Mouse (Mus musculus): ENCODE results near the gene Gm11757.
"Not testable (repeated sequence)": the region's sequence is repeated elsewhere in the genome, so short reads cannot be mapped to it uniquely, and the experiment has no call there.

Gene Gm11757

DNA sequence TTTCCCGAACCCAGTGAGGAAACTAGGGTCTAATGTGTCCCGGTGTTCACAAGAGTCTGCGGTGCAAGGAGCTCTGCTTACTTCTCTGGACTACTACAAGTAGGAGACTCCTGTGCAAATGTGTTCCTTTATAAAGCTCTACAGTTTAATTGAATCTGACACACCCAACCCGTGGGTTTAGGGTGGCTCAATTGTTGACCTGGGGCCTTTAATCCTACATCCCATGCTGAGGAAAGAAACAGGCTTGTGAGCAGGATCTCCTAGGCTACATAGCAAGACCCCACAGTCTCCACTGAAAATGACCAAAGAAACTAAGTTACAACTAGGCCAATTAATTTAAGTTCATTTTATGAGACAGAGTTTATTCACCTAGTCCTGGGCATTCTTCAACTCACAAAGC is at the start of gene Gm11757:
Gene Gm11757 (minus strand): TSS at position 101 of the 400 bp plus-strand sequence.
- not testable (repeated sequence) for DNase-seq

DNA sequence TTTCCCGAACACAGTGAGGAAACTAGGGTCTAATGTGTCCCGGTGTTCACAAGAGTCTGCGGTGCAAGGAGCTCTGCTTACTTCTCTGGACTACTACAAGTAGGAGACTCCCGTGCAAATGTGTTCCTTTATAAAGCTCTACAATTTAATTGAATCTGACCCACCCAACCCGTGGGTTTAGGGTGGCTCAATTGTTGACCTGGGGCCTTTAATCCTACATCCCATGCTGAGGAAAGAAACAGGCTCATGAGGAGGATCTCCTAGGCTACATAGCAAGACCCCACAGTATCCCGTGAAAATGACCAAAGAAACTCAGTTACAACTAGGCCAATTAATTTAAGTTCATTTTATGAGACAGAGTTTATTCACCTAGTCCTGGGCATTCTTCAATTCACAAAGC is 29.7 kb upstream of the Gm11757 start, which contains the start of gene Gm11756:
Gene Gm11756 (minus strand): TSS at position 101 of the 400 bp plus-strand sequence.
- not testable (repeated sequence) for DNase-seq

DNA sequence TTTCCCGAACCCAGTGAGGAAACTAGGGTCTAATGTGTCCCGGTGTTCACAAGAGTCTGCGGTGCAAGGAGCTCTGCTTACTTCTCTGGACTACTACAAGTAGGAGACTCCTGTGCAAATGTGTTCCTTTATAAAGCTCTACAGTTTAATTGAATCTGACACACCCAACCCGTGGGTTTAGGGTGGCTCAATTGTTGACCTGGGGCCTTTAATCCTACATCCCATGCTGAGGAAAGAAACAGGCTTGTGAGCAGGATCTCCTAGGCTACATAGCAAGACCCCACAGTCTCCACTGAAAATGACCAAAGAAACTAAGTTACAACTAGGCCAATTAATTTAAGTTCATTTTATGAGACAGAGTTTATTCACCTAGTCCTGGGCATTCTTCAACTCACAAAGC is 14.9 kb upstream of the Gm11757 start, which contains the start of gene Gm13871:
Gene Gm13871 (minus strand): TSS at position 101 of the 400 bp plus-strand sequence.
- not testable (repeated sequence) for DNase-seq

DNA sequence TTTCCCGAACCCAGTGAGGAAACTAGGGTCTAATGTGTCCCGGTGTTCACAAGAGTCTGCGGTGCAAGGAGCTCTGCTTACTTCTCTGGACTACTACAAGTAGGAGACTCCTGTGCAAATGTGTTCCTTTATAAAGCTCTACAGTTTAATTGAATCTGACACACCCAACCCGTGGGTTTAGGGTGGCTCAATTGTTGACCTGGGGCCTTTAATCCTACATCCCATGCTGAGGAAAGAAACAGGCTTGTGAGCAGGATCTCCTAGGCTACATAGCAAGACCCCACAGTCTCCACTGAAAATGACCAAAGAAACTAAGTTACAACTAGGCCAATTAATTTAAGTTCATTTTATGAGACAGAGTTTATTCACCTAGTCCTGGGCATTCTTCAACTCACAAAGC is 14.7 kb downstream of the Gm11757 start, which contains the start of gene Gm11758:
Gene Gm11758 (minus strand): TSS at position 101 of the 400 bp plus-strand sequence.
- not testable (repeated sequence) for DNase-seq

Measured in lung, postnatal 4 days (tissue).